In the genomic region with DNA sequence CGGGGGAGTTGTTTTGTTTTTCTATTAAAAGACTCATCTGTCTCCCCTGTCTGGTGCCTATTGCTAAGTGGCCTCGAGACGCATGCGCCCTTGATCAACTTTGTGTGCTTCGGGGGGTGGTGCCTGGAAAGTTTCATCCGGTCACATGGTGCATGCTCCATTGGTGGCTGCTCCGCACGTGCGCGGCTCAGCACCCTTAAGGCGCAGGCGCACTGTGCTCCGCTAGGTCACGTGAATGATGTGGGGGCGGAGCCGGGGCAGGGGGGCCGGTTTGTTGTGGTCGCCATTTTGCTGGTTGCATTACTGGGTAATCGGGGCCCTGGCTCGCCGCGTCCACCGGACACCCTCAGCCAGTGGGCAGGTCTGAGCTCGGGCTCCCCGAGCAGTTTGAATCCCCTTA, we compare ENCODE assay signal across 8 mouse cellular contexts. TPM values are rescaled to one million over a fixed set of nuclear protein-coding genes. Genes with fewer than 3 reads are reported as not detected.
DNase-seq lines count a peak whose midpoint lies in the region; ATAC-seq and TF ChIP-seq lines count a peak whose summit lies in the region.

A gene (plus strand): TSS at position 242 of the 400 bp plus-strand sequence.

- no peak for TF ChIP-seq CTCF in CH12.LX (conservative IDR thresholded peaks at IDR 0.05 in 1 of 2, IDR thresholded peaks at IDR 0.05 in 1 of 2; ENCODE audit: low read depth in 2 of 2, low read length in 2 of 2)

- dilution Hi-C loops in CH12.LX (cut with MboI; ENCODE audit: extremely low pct_ligation_motif_present, extremely low pct_unique_long_range_greater_than_20kb, low sequenced_read_pairs): no loop called here

- no peak for TF ChIP-seq RAD21 in CH12.LX (IDR thresholded peaks at IDR 0.05; ENCODE audit: low read depth, low read length)

- in situ Hi-C loops in CH12.LX (cut with MboI; ENCODE audit: low pct_ligation_motif_present, low pct_unique_long_range_greater_than_20kb, low sequenced_read_pairs): no loop called here

- H3K27me3 ChIP-seq in CH12.LX (replicated peaks): no peaks in the 10 kb centered on the region
- no peaks in the 10 kb centered on the region for H3K27me3 ChIP-seq in forebrain, embryonic 11.5 days (ENCODE audit: control insufficient read depth, insufficient read depth, low read length)
- no peaks in the 10 kb centered on the region for H3K27me3 ChIP-seq in heart, embryonic 15.5 days
- no peaks in the 10 kb centered on the region for H3K27me3 ChIP-seq in liver, embryonic 12.5 days (replicated peaks)
- H3K27me3 ChIP-seq in splenic B cell, adult 2 months (ENCODE audit: control insufficient read depth, insufficient read depth, low read length, poor library complexity, severe bottlenecking): no peaks in the 10 kb centered on the region

- H3K27ac ChIP-seq in CH12.LX (ENCODE audit: insufficient read depth, low read depth): no peak within 1 kb of the TSS
- peak within 1 kb of the TSS; percentile 93 for H3K27ac ChIP-seq in forebrain, embryonic 11.5 days (ENCODE audit: low read depth, low read length)
- H3K27ac ChIP-seq in heart, embryonic 15.5 days: peak within 1 kb of the TSS; percentile 90
- peak within 1 kb of the TSS; percentile 90 for H3K27ac ChIP-seq in liver, embryonic 12.5 days

- H3K9ac ChIP-seq in CH12.LX (ENCODE audit: insufficient read depth, low read depth): no peak within 1 kb of the TSS
- H3K9ac ChIP-seq in forebrain, embryonic 11.5 days (ENCODE audit: low read length): peak within 1 kb of the TSS; percentile 93
- H3K9ac ChIP-seq in heart, embryonic 15.5 days: peak within 1 kb of the TSS; percentile 93
- peak within 1 kb of the TSS; percentile 85 for H3K9ac ChIP-seq in liver, embryonic 12.5 days

- no peak within 1 kb of the TSS for H3K4me3 ChIP-seq in CH12.LX (replicated peaks in 1 of 3; ENCODE audit: low read depth in 2 of 3, low read length in 2 of 3, poor library complexity in 1 of 3)
- peak within 1 kb of the TSS; percentile 96 for H3K4me3 ChIP-seq in forebrain, embryonic 11.5 days (ENCODE audit: low read depth, low read length)
- H3K4me3 ChIP-seq in heart, embryonic 15.5 days: peak within 1 kb of the TSS; percentile 100
- peak within 1 kb of the TSS; percentile 92 for H3K4me3 ChIP-seq in liver, embryonic 12.5 days

- no peak for TF ChIP-seq EP300 in CH12.LX (IDR thresholded peaks at IDR 0.05; ENCODE audit: low read length)

- 0% methylated on average over 25 of the region's 25 CpGs for WGBS in forebrain, embryonic 11.5 days
- under 1% methylated on average over 25 of the region's 25 CpGs for WGBS in heart, embryonic 15.5 days
- WGBS in liver, embryonic 12.5 days (ENCODE audit: insufficient replicate concordance): under 1% methylated on average over 25 of the region's 25 CpGs

- peaks cover 88 to 100% of the 10 kb centered on the region in 2 experiments for H3K36me3 ChIP-seq in CH12.LX (replicated peaks in 1 of 2; ENCODE audit: control insufficient read depth in 1 of 2, insufficient read depth in 1 of 2, low read length in 1 of 2)
- H3K36me3 ChIP-seq in forebrain, embryonic 11.5 days (ENCODE audit: control insufficient read depth, insufficient read depth, low read length): peaks cover 22% of the 10 kb centered on the region
- peaks cover 63% of the 10 kb centered on the region for H3K36me3 ChIP-seq in heart, embryonic 15.5 days
- H3K36me3 ChIP-seq in liver, embryonic 12.5 days: peaks cover 81% of the 10 kb centered on the region
- peaks cover 20% of the 10 kb centered on the region for H3K36me3 ChIP-seq in splenic B cell, adult 2 months (ENCODE audit: control insufficient read depth, insufficient read depth, low read length, poor library complexity, severe bottlenecking)

- peak; percentile 89 for ATAC-seq in forebrain, embryonic 11.5 days (replicated peaks; ENCODE audit: low FRiP score)
- peak; percentile 92 for ATAC-seq in heart, embryonic 15.5 days (replicated peaks; ENCODE audit: insufficient number of reproducible peaks, insufficient read depth, low FRiP score, low read depth)
- ATAC-seq in liver, embryonic 12.5 days: peak; percentile 80

- H3K4me1 ChIP-seq in CH12.LX (ENCODE audit: control insufficient read depth in 1 of 2, insufficient read depth in 2 of 2): peaks cover 0 to 7% of the 10 kb centered on the region in 2 experiments; a peak in 1 of 4 replicates
- peaks cover 5% of the 10 kb centered on the region; the same call in 1 of the 2 replicates for H3K4me1 ChIP-seq in forebrain, embryonic 11.5 days (replicated peaks; ENCODE audit: control insufficient read depth, insufficient read depth, low read length)
- H3K4me1 ChIP-seq in heart, embryonic 15.5 days (replicated peaks): peaks cover 8% of the 10 kb centered on the region
- peaks cover 22% of the 10 kb centered on the region for H3K4me1 ChIP-seq in liver, embryonic 12.5 days

- H3K9me3 ChIP-seq in CH12.LX (replicated peaks; ENCODE audit: low read length): no peaks in the 10 kb centered on the region
- H3K9me3 ChIP-seq in forebrain, embryonic 11.5 days (ENCODE audit: control insufficient read depth, low read length): no peaks in the 10 kb centered on the region
- H3K9me3 ChIP-seq in heart, embryonic 15.5 days (replicated peaks): no peaks in the 10 kb centered on the region
- H3K9me3 ChIP-seq in liver, embryonic 12.5 days (replicated peaks): no peaks in the 10 kb centered on the region

- H3K79me2 ChIP-seq in CH12.LX (replicated peaks; ENCODE audit: control insufficient read depth, extremely low read depth, insufficient read depth, poor library complexity, severe bottlenecking): peaks cover 13% of the 10 kb centered on the region

- no peak within 1 kb of the TSS for H3K4me2 ChIP-seq in CH12.LX (ENCODE audit: insufficient read depth, low read depth, poor library complexity, severe bottlenecking)
- H3K4me2 ChIP-seq in forebrain, embryonic 11.5 days (ENCODE audit: low read depth, low read length, severe bottlenecking): peak within 1 kb of the TSS; percentile 80
- peak within 1 kb of the TSS; percentile 87 for H3K4me2 ChIP-seq in heart, embryonic 15.5 days
- peak within 1 kb of the TSS; percentile 100 for H3K4me2 ChIP-seq in liver, embryonic 12.5 days

- DNase-seq in CH12.LX (ENCODE audit: extremely low read depth): peak; percentile 31
- peak; percentile 95 for DNase-seq in c-Kit-positive CD71-positive TER-119-positive erythroid progenitor cells, embryonic 14.5 days (ENCODE audit: low spot score)
- peak; percentile 99 for DNase-seq in forebrain, embryonic 11.5 days (ENCODE audit: low spot score)
- DNase-seq in kidney, postnatal 14 days: peak; percentile 99
- DNase-seq in naive thymus-derived CD4-positive, alpha-beta T cell, adult 2 months (ENCODE audit: low read depth): peak; percentile 99
- peak; percentile 100 for DNase-seq in splenic B cell, adult 2 months (ENCODE audit: low read depth, low spot score)

- TF ChIP-seq POLR2A in CH12.LX (IDR thresholded peaks at IDR 0.05; ENCODE audit: low read depth, low read length): 0 out of 2 replicates have a peak, but pooled peaks have one; percentile 17

TF ChIP-seq in CH12.LX, 34 proteins besides CTCF, POLR2A, EP300 and RAD21:
- no peak for TF ChIP-seq NELFE (IDR thresholded peaks at IDR 0.05; ENCODE audit: low read depth, low read length)
- peak; percentile 54 for TF ChIP-seq NRF1 (IDR thresholded peaks at IDR 0.05; ENCODE audit: low read depth, low read length)
- TF ChIP-seq BHLHE40 (IDR thresholded peaks at IDR 0.05; ENCODE audit: low read depth, low read length): peak; percentile 60; the same call in 1 of the 2 replicates
- no peak for TF ChIP-seq E2F4 (IDR thresholded peaks at IDR 0.05; ENCODE audit: insufficient replicate concordance, low read depth, low read length)
- no peak for TF ChIP-seq MAFK (IDR thresholded peaks at IDR 0.05; ENCODE audit: insufficient replicate concordance, low read length)
- no peak for TF ChIP-seq SMC3 (IDR thresholded peaks at IDR 0.05; ENCODE audit: low read depth, low read length)
- no peak for TF ChIP-seq CHD1 (IDR thresholded peaks at IDR 0.05; ENCODE audit: low read depth, low read length)
- peak; percentile 22; the same call in 1 of the 2 replicates for TF ChIP-seq USF1 (IDR thresholded peaks at IDR 0.05; ENCODE audit: low read depth, low read length)

RNA-seq across cellular contexts. Expression of the gene that starts here (rescaled TPM):
- total RNA-seq in CH12.LX (2012; rRNA removed): 0.47 and 0.67 TPM in 2 replicates
- total RNA-seq in CH12.LX (2014; rRNA removed): 0.26 TPM in 1 of 2 replicates, not detected in the other
- 0.51 and 0.60 TPM in 2 replicates for polyA plus RNA-seq in CH12.LX (2012; ENCODE audit: insufficient read length, low read depth)
- 17.0 and 18.2 TPM in 2 replicates for polyA plus RNA-seq in forebrain, embryonic 11.5 days (2014; fragmentation: Nextera tagmentation; extraction: Ambion mirVana)
- polyA plus RNA-seq in heart, embryonic 15.5 days (2015; fragmentation: Nextera tagmentation; extraction: Ambion mirVana): 7.3 and 9.2 TPM in 2 replicates
- polyA plus RNA-seq in liver, embryonic 12.5 days (2016; fragmentation: Nextera tagmentation; extraction: Ambion mirVana): 2.8 and 3.1 TPM in 2 replicates

Comparison
In these comparisons a context has a peak if more than half of its experiments do, and no peak if none do; other contexts are left out.
1. Peak in DNase-seq in CH12.LX; RNA of the gene not detected or under 1 TPM.
2. DNase-seq: peak in every context shown above with its lines; median percentile 100 in splenic B cell, adult 2 months; 99 in forebrain, embryonic 11.5 days; 99 in kidney, postnatal 14 days; 99 in naive thymus-derived CD4-positive, alpha-beta T cell, adult 2 months; 95 in c-Kit-positive CD71-positive TER-119-positive erythroid progenitor cells, embryonic 14.5 days; 31 in CH12.LX.
3. H3K4me3 ChIP-seq: peak in forebrain, embryonic 11.5 days (single experiment), heart, embryonic 15.5 days (single experiment) and liver, embryonic 12.5 days (single experiment); none in CH12.LX (0 of 3).
4. Peak in every context shown above with its lines, with median percentiles within 50 percentile points of each other: ATAC-seq.